Mouse (Mus musculus) brain, embryonic 18.5 days (tissue): ENCODE results near the gene Prps1.
"Not testable (repeated sequence)": the region's sequence is repeated elsewhere in the genome, so short reads cannot be mapped to it uniquely, and the experiment has no call there.

ENCODE experiments used
- DNase-seq: peaks from one replicate; pipeline ENCODE4 v3.0.0-alpha.2; 2012; ENCODE audit warnings: low read depth, low spot score

The Prps1 gene

GRCm38 (mm10) chrX:140501401-140502301, 45.2 kb downstream of the Prps1 start:
- no peak for DNase-seq

GRCm38 (mm10) chrX:140503905-140504304, 47.5 kb downstream of the Prps1 start:
- no peak for DNase-seq

GRCm38 (mm10) chrX:140505497-140506238, 49.3 kb downstream of the Prps1 start:
- no peak for DNase-seq

GRCm38 (mm10) chrX:140506436-140507180, 50.2 kb downstream of the Prps1 start:
- DNase-seq: no peak

GRCm38 (mm10) chrX:140507377-140507776, 51.0 kb downstream of the Prps1 start:
- no peak for DNase-seq

GRCm38 (mm10) chrX:140508791-140509190, 52.4 kb downstream of the Prps1 start:
- not testable (repeated sequence) for DNase-seq

GRCm38 (mm10) chrX:140509817-140510216, 53.4 kb downstream of the Prps1 start:
- no peak for DNase-seq

GRCm38 (mm10) chrX:140510696-140511429, 54.5 kb downstream of the Prps1 start:
- DNase-seq: no peak

GRCm38 (mm10) chrX:140511687-140512651, 55.6 kb downstream of the Prps1 start:
- no peak for DNase-seq

GRCm38 (mm10) chrX:140513379-140513778, 57.0 kb downstream of the Prps1 start:
- DNase-seq: no peak

- no peak for DNase-seq
Observed at GRCm38 (mm10) chrX:140518351-140518750, 61.9 kb downstream of the Prps1 start.

- no peak for DNase-seq
Observed at GRCm38 (mm10) chrX:140520146-140521102, 64.0 kb downstream of the Prps1 start.

- no peak for DNase-seq
Observed at GRCm38 (mm10) chrX:140522071-140522765, 65.8 kb downstream of the Prps1 start.

GRCm38 (mm10) chrX:140524231-140524630, 67.8 kb downstream of the Prps1 start:
- no peak for DNase-seq
